Mouse (Mus musculus) C2C12 (cell line): ENCODE results near the gene Aff3.

ENCODE experiments used
- CTCF ChIP-seq: IDR thresholded peaks from one replicate; pipeline ENCODE4 v1.5.1; 2011; ENCODE audit not compliant: control insufficient read depth, insufficient read depth, insufficient read length
- USF1 ChIP-seq: IDR thresholded peaks from one replicate; pipeline ENCODE4 v1.6.1; 2011; ENCODE audit warnings: low read depth, mild to moderate bottlenecking, control low read depth, moderate library complexity

- TF ChIP-seq USF1 (no peak), CTCF (no peak)
These were observed 405.0 kb downstream of the Aff3 start for GRCm38 (mm10) chr1:38259541-38260338.
